Mouse (Mus musculus) erythroblast, embryonic 14.5 days (primary cell): ENCODE measurements around the gene Ifit1bl2. TPM values are rescaled to one million over a fixed set of nuclear protein-coding genes. Genes with fewer than 3 reads are reported as not detected.
"Not testable (repeated sequence)": the region's sequence is repeated elsewhere in the genome, so short reads cannot be mapped to it uniquely, and the experiment has no call there.

Source experiments
- H3K27me3 ChIP-seq: 2 replicates; pipeline ENCODE4 v1.6.1; 2012; ENCODE audit warnings: inconsistent platforms; ENCODE audit not compliant: control insufficient read depth
- H3K36me3 ChIP-seq: 2 replicates; pipeline ENCODE4 v1.6.1; 2012; ENCODE audit warnings: mild to moderate bottlenecking, inconsistent platforms; ENCODE audit not compliant: control insufficient read depth
- H3K4me1 ChIP-seq: 2 replicates; pipeline ENCODE4 v1.6.1; 2012; ENCODE audit warnings: inconsistent platforms; ENCODE audit not compliant: control insufficient read depth
- H3K4me3 ChIP-seq: replicated peaks from 2 replicates; pipeline ENCODE3; 2012; ENCODE audit warnings: moderate library complexity, mild to moderate bottlenecking, inconsistent platforms
- H3K9me3 ChIP-seq: 2 replicates; pipeline ENCODE4 v1.6.1; 2012; ENCODE audit warnings: low read length, inconsistent platforms, mixed read lengths; ENCODE audit not compliant: control insufficient read depth
- GATA1 ChIP-seq: IDR thresholded peaks from 2 replicates; pipeline ENCODE4 v1.6.1; 2012; ENCODE audit warnings: low read length, inconsistent platforms, mixed read lengths
- TAL1 ChIP-seq: IDR thresholded peaks from 3 replicates; pipeline ENCODE4 v1.6.1; 2012; ENCODE audit warnings: low read length, inconsistent platforms, mixed read lengths
- polyA plus RNA-seq: library from polyadenylated mRNA; stranded (reverse); fragments of >175 nt; gene quantifications from 2 replicates; pipeline ENCODE4 v1.2.3, GENCODE M21; 2012

The Ifit1bl2 gene
- polyA plus RNA-seq, 1 experiment, result not detected

- H3K9me3 ChIP-seq, result no peaks in the 10 kb centered on the region
- H3K27me3 ChIP-seq, result no peaks in the 10 kb centered on the region
- no peaks in the 10 kb centered on the region for H3K4me1 ChIP-seq
- H3K36me3 ChIP-seq, result no peaks in the 10 kb centered on the region
- no peak overlapping the region for H3K4me3 ChIP-seq
- TF ChIP-seq GATA1 (no peak), TAL1 (no peak)
Measured at GRCm38 (mm10) chr19:34593456-34593855, 47.1 kb downstream of the Ifit1bl2 start.

GRCm38 (mm10) chr19:34588959-34589358 is 51.6 kb downstream of the Ifit1bl2 start:
- no peak overlapping the region for H3K4me3 ChIP-seq
- no peaks in the 10 kb centered on the region for H3K4me1 ChIP-seq
- no peaks in the 10 kb centered on the region for H3K27me3 ChIP-seq
- H3K36me3 ChIP-seq, result no peaks in the 10 kb centered on the region
- no peak for TF ChIP-seq TAL1
- no peak for TF ChIP-seq GATA1
- H3K9me3 ChIP-seq, result no peaks in the 10 kb centered on the region

- H3K27me3 ChIP-seq, H3K36me3 ChIP-seq, H3K4me3 ChIP-seq, H3K4me1 ChIP-seq, H3K9me3 ChIP-seq: not testable (repeated sequence)
Measured at GRCm38 (mm10) chr19:34587898-34588692, 52.4 kb downstream of the Ifit1bl2 start.

- H3K27me3 ChIP-seq, H3K4me1 ChIP-seq, H3K4me3 ChIP-seq, H3K36me3 ChIP-seq, H3K9me3 ChIP-seq: not testable (repeated sequence)
Measured at GRCm38 (mm10) chr19:34585740-34586458, 54.6 kb downstream of the Ifit1bl2 start.

GRCm38 (mm10) chr19:34583126-34583766 is 57.3 kb downstream of the Ifit1bl2 start, which contains the start of gene Ifit3:
Gene Ifit3, plus strand, starts transcription at chr19:34583531.
- H3K9me3 ChIP-seq, H3K27me3 ChIP-seq, H3K4me1 ChIP-seq, H3K36me3 ChIP-seq, H3K4me3 ChIP-seq: not testable (repeated sequence)

GRCm38 (mm10) chr19:34582696-34583095 is 57.8 kb downstream of the Ifit1bl2 start:
- H3K27me3 ChIP-seq, H3K36me3 ChIP-seq, H3K4me1 ChIP-seq, H3K4me3 ChIP-seq, H3K9me3 ChIP-seq: not testable (repeated sequence)

GRCm38 (mm10) chr19:34577121-34577520 is 63.4 kb downstream of the Ifit1bl2 start:
- no peak for TF ChIP-seq GATA1
- no peak for TF ChIP-seq TAL1
- H3K9me3 ChIP-seq, result no peaks in the 10 kb centered on the region

GRCm38 (mm10) chr19:34573650-34574049 is 66.9 kb downstream of the Ifit1bl2 start:
- Histone ChIP-seq H3K9me3 (no peaks in the 10 kb centered on the region), H3K36me3 (peaks cover 5% of the 10 kb centered on the region; the same call in 1 of the 2 replicates), H3K4me3 (no peak overlapping the region), H3K27me3 (no peaks in the 10 kb centered on the region), H3K4me1 (no peaks in the 10 kb centered on the region)
- TF ChIP-seq TAL1, result no peak
- TF ChIP-seq GATA1, result no peak

More at GRCm38 (mm10) chr19:34577121-34577520, 63.4 kb downstream of the Ifit1bl2 start:
- Histone ChIP-seq H3K4me1 (no peaks in the 10 kb centered on the region), H3K4me3 (no peak overlapping the region), H3K36me3 (peaks cover 5% of the 10 kb centered on the region; the same call in 1 of the 2 replicates), H3K27me3 (no peaks in the 10 kb centered on the region)

- Histone ChIP-seq H3K4me1 (no peaks in the 10 kb centered on the region), H3K9me3 (no peaks in the 10 kb centered on the region), H3K27me3 (no peaks in the 10 kb centered on the region), H3K4me3 (no peak overlapping the region), H3K36me3 (peaks cover 5% of the 10 kb centered on the region; the same call in 1 of the 2 replicates)
- no peak for TF ChIP-seq GATA1
- TF ChIP-seq TAL1, result no peak
Measured at GRCm38 (mm10) chr19:34571080-34571479, 69.5 kb downstream of the Ifit1bl2 start.
